Comparison of ENCODE assay signal across 8 mouse cellular contexts in the genomic region with DNA sequence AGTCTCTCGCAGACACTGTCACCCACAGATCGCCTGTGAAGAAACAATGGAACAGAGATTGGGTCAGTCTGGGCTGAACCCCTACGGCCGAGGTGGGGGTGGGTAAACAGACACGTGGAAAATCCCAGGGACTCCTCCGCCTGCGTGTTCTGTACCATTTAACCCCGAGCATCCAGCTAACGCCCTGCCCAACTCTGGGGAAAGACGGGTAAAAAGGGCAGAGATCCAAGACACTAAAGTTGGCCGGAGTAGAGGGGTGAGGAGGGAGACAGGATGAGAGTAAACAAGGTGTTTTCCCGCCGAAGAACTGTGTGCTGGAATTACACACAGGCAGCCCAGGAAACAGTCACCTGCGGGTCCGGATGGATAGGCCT. TPM values are rescaled to one million over a fixed set of nuclear protein-coding genes. Genes with fewer than 3 reads are reported as not detected.
DNase-seq lines count a peak whose midpoint lies in the region; ATAC-seq and TF ChIP-seq lines count a peak whose summit lies in the region.

No protein-coding gene starts in this region.

- ATAC-seq in midbrain, postnatal 0 days (ENCODE audit: low FRiP score), result no peak

- peak; percentile 56 to 74 for DNase-seq in heart, adult 18-20 months
- DNase-seq in heart, postnatal 25 days (ENCODE audit: low spot score), result no peak
- no peak for DNase-seq in MEL (ENCODE audit: low read depth, low spot score)
- peak; percentile 46 for DNase-seq in heart, adult 8-10 months (ENCODE audit: low spot score)
- DNase-seq in kidney, postnatal 4 days, result peak; percentile 42 to 58
- peak; percentile 14 for DNase-seq in midbrain, postnatal 0 days (ENCODE audit: low spot score)
- no peak for DNase-seq in urinary bladder, adult 18-20 months (ENCODE audit: low spot score in 2 of 2)
- DNase-seq in thymus, adult 18-20 months, result no peak

- H3K27ac ChIP-seq in MEL (ENCODE audit: control insufficient read depth, low read depth, low read length), result peak overlapping the region; percentile 54
- H3K27ac ChIP-seq in midbrain, postnatal 0 days (ENCODE audit: low read depth, low read length), result peak overlapping the region; percentile 81; the same call in 1 of the 2 replicates

- H3K27me3 ChIP-seq in MEL (ENCODE audit: control insufficient read depth in 1 of 2, insufficient read depth in 2 of 2, low read length in 2 of 2), result no peaks in the 10 kb centered on the region
- no peaks in the 10 kb centered on the region for H3K27me3 ChIP-seq in midbrain, postnatal 0 days (ENCODE audit: insufficient read depth, low read length)

- peak overlapping the region; percentile 96 for H3K4me2 ChIP-seq in midbrain, postnatal 0 days (ENCODE audit: low read depth, low read length, poor library complexity, severe bottlenecking)

- no peaks in the 10 kb centered on the region for H3K4me1 ChIP-seq in MEL (ENCODE audit: control insufficient read depth in 1 of 2, insufficient read depth in 2 of 2, low read length in 2 of 2)
- H3K4me1 ChIP-seq in midbrain, postnatal 0 days (ENCODE audit: insufficient read depth, low read length), result peaks cover 3% of the 10 kb centered on the region

- WGBS in midbrain, postnatal 0 days, result under 1% methylated on average over 15 of the region's 15 CpGs

- TF ChIP-seq RAD21 in MEL (IDR thresholded peaks at IDR 0.05; ENCODE audit: low read depth, low read length), result no peak

- no peaks in the 10 kb centered on the region for H3K9me3 ChIP-seq in MEL (replicated peaks; ENCODE audit: insufficient read depth, low read length)
- no peaks in the 10 kb centered on the region for H3K9me3 ChIP-seq in midbrain, postnatal 0 days (ENCODE audit: low read length)

- intact Hi-C loops in heart, postnatal 25 days (cut with DNase I), result loop anchor here (2.0 to 5.0 kb wide), 4 partner anchors 16 to 198 kb away; no protein-coding TSS in a partner anchor

- no peak; a peak in 1 of 4 replicates for TF ChIP-seq POLR2A in MEL (IDR thresholded peaks at IDR 0.05; ENCODE audit: control insufficient read depth in 1 of 2, insufficient read depth in 1 of 2, low read depth in 1 of 2, low read length in 2 of 2, poor library complexity in 1 of 2)

- H3K36me3 ChIP-seq in MEL (ENCODE audit: control insufficient read depth in 1 of 2, insufficient read depth in 2 of 2, low read length in 2 of 2), result no peaks in the 10 kb centered on the region
- H3K36me3 ChIP-seq in midbrain, postnatal 0 days (ENCODE audit: insufficient read depth, low read length), result no peaks in the 10 kb centered on the region

- TF ChIP-seq CTCF in MEL (IDR thresholded peaks at IDR 0.05 in 2 of 3, conservative IDR thresholded peaks at IDR 0.05 in 1 of 3; ENCODE audit: control insufficient read depth in 1 of 3, insufficient read depth in 1 of 3, low read depth in 2 of 3, low read length in 3 of 3, poor library complexity in 1 of 3, severe bottlenecking in 1 of 3), result no peak
- TF ChIP-seq CTCF in midbrain, postnatal 0 days (IDR thresholded peaks at IDR 0.05), result no peak

- TF ChIP-seq EP300 in MEL (IDR thresholded peaks at IDR 0.05; ENCODE audit: low read depth in 1 of 2, low read length in 2 of 2), result no peak

- H3K79me2 ChIP-seq in MEL (ENCODE audit: control insufficient read depth, insufficient read depth, low read length, poor library complexity), result peaks cover 19% of the 10 kb centered on the region

- peak overlapping the region; percentile 49 to 54 for H3K4me3 ChIP-seq in MEL (ENCODE audit: control insufficient read depth in 1 of 2, insufficient read depth in 1 of 2, low read depth in 2 of 2, low read length in 2 of 2)
- peak overlapping the region; percentile 70 for H3K4me3 ChIP-seq in midbrain, postnatal 0 days (ENCODE audit: low read depth, low read length)

- H3K9ac ChIP-seq in MEL (ENCODE audit: control insufficient read depth, low read depth, low read length, poor library complexity, severe bottlenecking), result peak overlapping the region; percentile 100
- H3K9ac ChIP-seq in midbrain, postnatal 0 days (replicated peaks; ENCODE audit: low read length, poor library complexity, severe bottlenecking), result peak overlapping the region; percentile 83

TF ChIP-seq in MEL, 35 proteins besides CTCF, POLR2A, EP300 and RAD21:
- no peak for TF ChIP-seq MEF2A (IDR thresholded peaks at IDR 0.05; ENCODE audit: extremely low read depth, insufficient replicate concordance, low read depth, low read length, poor library complexity, severe bottlenecking)
- TF ChIP-seq E2F4 (IDR thresholded peaks at IDR 0.05; ENCODE audit: borderline replicate concordance, low read depth, low read length), result 0 out of 2 replicates have a peak, but pooled peaks have one; percentile 16
- peak; percentile 35; the same call in 1 of the 2 replicates for TF ChIP-seq MAX (IDR thresholded peaks at IDR 0.05; ENCODE audit: low read length)
- no peak for TF ChIP-seq ZMIZ1 (IDR thresholded peaks at IDR 0.05; ENCODE audit: low read depth, low read length)
- TF ChIP-seq MXI1 (IDR thresholded peaks at IDR 0.05; ENCODE audit: low read depth, low read length), result peak; percentile 63

RNA-seq across cellular contexts. Expression of gene Socs2, which starts 1.8 kb away (rescaled TPM):
- 10 to 100 TPM; 34.3 to 39.3 TPM for total RNA-seq in heart, adult 18-20 months (2021)
- total RNA-seq in heart, postnatal 25 days (2021), result 10 to 100 TPM; 46.3 to 59.1 TPM
- 16.0 and 16.5 TPM in 2 replicates for total RNA-seq in MEL (2012; rRNA removed)
- polyA plus RNA-seq in MEL (2012; ENCODE audit: insufficient read depth in 1 of 2, insufficient read length in 2 of 2, low read depth in 1 of 2, low replicate concordance in 2 of 2, missing spikeins in 1 of 2), result 10 to 100 TPM in 1 of 2 experiments, not detected in 1; 24.9 TPM
- 10 to 100 TPM; 39.1 to 62.3 (median 45.0) TPM for total RNA-seq in heart, adult 8-10 months (2022)
- 68.4 and 72.1 TPM in 2 replicates for total RNA-seq in midbrain, postnatal 0 days (2014; rRNA removed)
- 102 and 107 TPM in 2 replicates for polyA plus RNA-seq in midbrain, postnatal 0 days (2015; fragmentation: Nextera tagmentation; extraction: Ambion mirVana)

Comparison
In these comparisons a context has a peak if more than half of its experiments do, and no peak if none do; other contexts are left out.
1. DNase-seq: peak in heart, adult 18-20 months (2 of 2), heart, adult 8-10 months (single experiment), kidney, postnatal 4 days (2 of 2) and midbrain, postnatal 0 days (single experiment); none in heart, postnatal 25 days (single experiment), MEL (single experiment), urinary bladder, adult 18-20 months (0 of 2) and thymus, adult 18-20 months (0 of 2).